Mouse (Mus musculus): ENCODE measurements around the gene Zc3h6. TPM values are rescaled to one million over a fixed set of nuclear protein-coding genes. Genes with fewer than 3 reads are reported as not detected.

The Zc3h6 gene
- total and polyA plus RNA-seq, 2 experiments, result 0.20 to 2.5 TPM

GRCm38 (mm10) chr2:129065437-129066282 is 98.5 kb downstream of the Zc3h6 start, which contains the start of gene Ttl:
Gene Ttl (plus strand): TSS chr2:129065942.
- WGBS, result 2% methylated on average over 62 of the region's 62 CpGs
- Histone ChIP-seq H3K27me3 (ENCODE audit: control insufficient read depth, insufficient read depth, low read length) (no peaks in the 10 kb centered on the region), H3K79me2 (ENCODE audit: control insufficient read depth, insufficient read depth, low read length) (no peaks in the 10 kb centered on the region; the same call in 1 of the 2 replicates), H3K36me3 (ENCODE audit: control insufficient read depth, insufficient read depth, low read length) (no peaks in the 10 kb centered on the region), H3K4me3 (ENCODE audit: insufficient read depth, low read depth, low read length) (peak within 1 kb of the TSS; percentile 91), H3K27ac (replicated peaks; ENCODE audit: insufficient read depth, low read depth, low read length) (peak within 1 kb of the TSS; percentile 57), H3K4me1 (ENCODE audit: control insufficient read depth, insufficient read depth, low read length) (peaks cover 6% of the 10 kb centered on the region; the same call in 1 of the 2 replicates), H3K9ac (ENCODE audit: low read depth, low read length) (peak within 1 kb of the TSS; percentile 94)
- peak; percentile 62 for DNase-seq (ENCODE audit: extremely low read depth, low read depth, low spot score)
- TF ChIP-seq POLR2A (IDR thresholded peaks at IDR 0.05; ENCODE audit: extremely low read depth, insufficient read depth, low read length) (0 out of 2 replicates have a peak, but pooled peaks have one; percentile 41), CTCF (IDR thresholded peaks at IDR 0.05; ENCODE audit: low read depth, low read length) (no peak)

GRCm38 (mm10) chr2:129066326-129066725 is 99.1 kb downstream of the Zc3h6 start:
- under 1% methylated on average over 20 of the region's 20 CpGs for WGBS
- peak overlapping the region; percentile 56 for H3K27ac ChIP-seq (replicated peaks; ENCODE audit: insufficient read depth, low read depth, low read length)

More at GRCm38 (mm10) chr2:129066326-129066725, 99.1 kb downstream of the Zc3h6 start:
- no peaks in the 10 kb centered on the region for H3K27me3 ChIP-seq (ENCODE audit: control insufficient read depth, insufficient read depth, low read length)
- H3K36me3 ChIP-seq (ENCODE audit: control insufficient read depth, insufficient read depth, low read length), result no peaks in the 10 kb centered on the region
- no peak for TF ChIP-seq POLR2A (IDR thresholded peaks at IDR 0.05; ENCODE audit: extremely low read depth, insufficient read depth, low read length)
- no peak for TF ChIP-seq CTCF (IDR thresholded peaks at IDR 0.05; ENCODE audit: low read depth, low read length)
- H3K9ac ChIP-seq (ENCODE audit: low read depth, low read length), result peak overlapping the region; percentile 87
- H3K79me2 ChIP-seq (ENCODE audit: control insufficient read depth, insufficient read depth, low read length), result no peaks in the 10 kb centered on the region; the same call in 1 of the 2 replicates
- H3K4me1 ChIP-seq (ENCODE audit: control insufficient read depth, insufficient read depth, low read length), result peaks cover 6% of the 10 kb centered on the region; the same call in 1 of the 2 replicates
- peak; percentile 34 for DNase-seq (ENCODE audit: extremely low read depth, low read depth, low spot score)
- peak overlapping the region; percentile 91 for H3K4me3 ChIP-seq (ENCODE audit: insufficient read depth, low read depth, low read length)

Other genes with a start within 250 kb of the Zc3h6 start
- 20.0 and 23.4 TPM in 2 replicates for gene Tmem87b, start 149.3 kb upstream of the Zc3h6 start, total RNA-seq (2014; rRNA removed)
- 5.8 and 6.9 TPM in 2 replicates for gene Tmem87b, start 149.3 kb upstream of the Zc3h6 start, polyA plus RNA-seq (2012; rRNA removed)
- gene Fbln7, start 104.4 kb upstream of the Zc3h6 start, total RNA-seq (2014; rRNA removed), result 0.28 and 0.34 TPM in 2 replicates
- 0.22 and 0.25 TPM in 2 replicates for gene Fbln7, start 104.4 kb upstream of the Zc3h6 start, polyA plus RNA-seq (2012; rRNA removed)
- 1.4 and 3.0 TPM in 2 replicates for gene Zc3h8, start 23.3 kb upstream of the Zc3h6 start, total RNA-seq (2014; rRNA removed)
- gene Zc3h8, start 23.3 kb upstream of the Zc3h6 start, polyA plus RNA-seq (2012; rRNA removed), result 0.52 and 0.72 TPM in 2 replicates
- 4.8 and 8.1 TPM in 2 replicates for gene Gm10762, start 323 bp downstream of the Zc3h6 start, total RNA-seq (2014; rRNA removed)
- gene Gm10762, start 323 bp downstream of the Zc3h6 start, polyA plus RNA-seq (2012; rRNA removed), result 5.8 and 6.3 TPM in 2 replicates
- 0.09 and 0.13 TPM in 2 replicates for gene Vinac1, start 80.8 kb downstream of the Zc3h6 start, total RNA-seq (2014; rRNA removed)
- gene Vinac1, start 80.8 kb downstream of the Zc3h6 start, polyA plus RNA-seq (2012; rRNA removed), result 0.04 and 0.12 TPM in 2 replicates
- gene Ttl, start 98.5 kb downstream of the Zc3h6 start, total RNA-seq (2014; rRNA removed), result 3.3 and 3.8 TPM in 2 replicates
- 1.9 and 2.4 TPM in 2 replicates for gene Ttl, start 98.5 kb downstream of the Zc3h6 start, polyA plus RNA-seq (2012; rRNA removed)
- 7.7 and 10.7 TPM in 2 replicates for gene Polr1b, start 133.6 kb downstream of the Zc3h6 start, total RNA-seq (2014; rRNA removed)
- 8.6 and 15.7 TPM in 2 replicates for gene Polr1b, start 133.6 kb downstream of the Zc3h6 start, polyA plus RNA-seq (2012; rRNA removed)
- gene Chchd5, start 162.3 kb downstream of the Zc3h6 start, total RNA-seq (2014; rRNA removed), result 9.9 and 10.1 TPM in 2 replicates
- gene Chchd5, start 162.3 kb downstream of the Zc3h6 start, polyA plus RNA-seq (2012; rRNA removed), result 41.2 and 60.2 TPM in 2 replicates
- gene Slc20a1, start 231.4 kb downstream of the Zc3h6 start, total RNA-seq (2014; rRNA removed), result 24.9 and 36.0 TPM in 2 replicates
- gene Slc20a1, start 231.4 kb downstream of the Zc3h6 start, polyA plus RNA-seq (2012; rRNA removed), result 7.8 and 9.4 TPM in 2 replicates